Mouse (Mus musculus): ENCODE data around the gene Trim34a. TPM values are rescaled to one million over a fixed set of nuclear protein-coding genes. Genes with fewer than 3 reads are reported as not detected.
"Not testable (repeated sequence)": the region's sequence is repeated elsewhere in the genome, so short reads cannot be mapped to it uniquely, and the experiment has no call there.

Gene Trim34a
- 0.76 and 1.2 TPM in 2 replicates for polyA plus RNA-seq (2016; fragmentation: Nextera tagmentation; extraction: Ambion mirVana)

- ATAC-seq (ENCODE audit: low FRiP score, low read depth) = peak; percentile 50; the same call in 1 of the 2 replicates
- no peak within 1 kb of the TSS for H3K27ac ChIP-seq
- peak within 1 kb of the TSS; percentile 33 for H3K4me3 ChIP-seq
- H3K27me3 ChIP-seq (replicated peaks) = no peaks in the 10 kb centered on the region
- H3K4me1 ChIP-seq = no peaks in the 10 kb centered on the region
- H3K9ac ChIP-seq = peak within 1 kb of the TSS; percentile 26; the same call in 1 of the 2 replicates
- no peaks in the 10 kb centered on the region for H3K9me3 ChIP-seq
- peak within 1 kb of the TSS; percentile 48 for H3K4me2 ChIP-seq (replicated peaks)
- WGBS = 12% methylated on average over 13 of the region's 13 CpGs
- no peaks in the 10 kb centered on the region for H3K36me3 ChIP-seq
Measured at GRCm38 (mm10) chr7:104244287-104245181, at the start of gene Trim34a. Gene Trim34a, plus strand, starts transcription at chr7:104244457.

- Histone ChIP-seq H3K27me3 (replicated peaks) (no peaks in the 10 kb centered on the region), H3K36me3 (no peaks in the 10 kb centered on the region), H3K9me3 (no peaks in the 10 kb centered on the region), H3K27ac (no peak within 1 kb of the TSS), H3K4me2 (replicated peaks) (no peak within 1 kb of the TSS), H3K4me1 (no peaks in the 10 kb centered on the region), H3K9ac (no peak within 1 kb of the TSS), H3K4me3 (no peak within 1 kb of the TSS)
- no peak for ATAC-seq (ENCODE audit: low FRiP score, low read depth)
- 91% methylated on average over 6 of the region's 6 CpGs for WGBS
Measured at GRCm38 (mm10) chr7:104195885-104196284, 48.4 kb upstream of the Trim34a start, which contains the start of gene Olfr649. Gene Olfr649, minus strand, starts transcription at chr7:104195985.

- H3K4me2 ChIP-seq (replicated peaks) = no peak overlapping the region
- WGBS = 9% methylated on average over 5 of the region's 5 CpGs
- no peaks in the 10 kb centered on the region for H3K9me3 ChIP-seq
- ATAC-seq (ENCODE audit: low FRiP score, low read depth) = peak; percentile 68; the same call in 1 of the 2 replicates
- H3K36me3 ChIP-seq = no peaks in the 10 kb centered on the region
- H3K27me3 ChIP-seq (replicated peaks) = no peaks in the 10 kb centered on the region
- H3K4me3 ChIP-seq = no peak overlapping the region
- no peak overlapping the region for H3K27ac ChIP-seq
- no peaks in the 10 kb centered on the region for H3K4me1 ChIP-seq
- H3K9ac ChIP-seq = no peak overlapping the region
Measured at GRCm38 (mm10) chr7:104199822-104200221, 44.4 kb upstream of the Trim34a start.

- Histone ChIP-seq H3K27me3 (replicated peaks) (no peaks in the 10 kb centered on the region), H3K9ac (no peak overlapping the region), H3K4me3 (no peak overlapping the region), H3K9me3 (no peaks in the 10 kb centered on the region), H3K36me3 (no peaks in the 10 kb centered on the region), H3K4me1 (no peaks in the 10 kb centered on the region), H3K4me2 (replicated peaks) (no peak overlapping the region), H3K27ac (no peak overlapping the region)
- 93% methylated on average over 7 of the region's 7 CpGs for WGBS
- ATAC-seq (ENCODE audit: low FRiP score, low read depth) = no peak
Measured at GRCm38 (mm10) chr7:104206197-104206596, 38.1 kb upstream of the Trim34a start.

- Histone ChIP-seq H3K9ac (no peak overlapping the region), H3K4me2 (replicated peaks) (no peak overlapping the region), H3K4me3 (no peak overlapping the region), H3K27me3 (replicated peaks) (no peaks in the 10 kb centered on the region), H3K4me1 (0 out of 2 replicates have a peak, but pooled peaks cover 7% of the 10 kb centered on the region), H3K27ac (no peak overlapping the region), H3K9me3 (no peaks in the 10 kb centered on the region), H3K36me3 (no peaks in the 10 kb centered on the region)
- ATAC-seq (ENCODE audit: low FRiP score, low read depth) = no peak
- 71% methylated on average over 1 of the region's 1 CpGs for WGBS
Measured at GRCm38 (mm10) chr7:104216011-104216535, 28.2 kb upstream of the Trim34a start.

- H3K27me3 ChIP-seq (replicated peaks) = no peaks in the 10 kb centered on the region
- WGBS = 81% methylated on average over 2 of the region's 2 CpGs
- no peaks in the 10 kb centered on the region for H3K36me3 ChIP-seq
- H3K9ac ChIP-seq = no peak overlapping the region
- 0 out of 2 replicates have a peak, but pooled peaks cover 7% of the 10 kb centered on the region for H3K4me1 ChIP-seq
- H3K4me3 ChIP-seq = no peak overlapping the region
- no peaks in the 10 kb centered on the region for H3K9me3 ChIP-seq
- no peak for ATAC-seq (ENCODE audit: low FRiP score, low read depth)
- no peak overlapping the region for H3K4me2 ChIP-seq (replicated peaks)
- H3K27ac ChIP-seq = no peak overlapping the region
Measured at GRCm38 (mm10) chr7:104217881-104218280, 26.4 kb upstream of the Trim34a start.

GRCm38 (mm10) chr7:104218701-104219569 lies 25.3 kb upstream of the Trim34a start, which contains the start of gene Trim6:
Gene Trim6, plus strand, starts transcription at chr7:104218793.
- WGBS = 1% methylated on average over 37 of the region's 37 CpGs
- H3K36me3 ChIP-seq = no peaks in the 10 kb centered on the region
- H3K4me1 ChIP-seq = 0 out of 2 replicates have a peak, but pooled peaks cover 7% of the 10 kb centered on the region
- peak within 1 kb of the TSS; percentile 24 for H3K4me3 ChIP-seq
- peak; percentile 77 for ATAC-seq (ENCODE audit: low FRiP score, low read depth)
- H3K27ac ChIP-seq = no peak within 1 kb of the TSS
- no peaks in the 10 kb centered on the region for H3K9me3 ChIP-seq
- H3K9ac ChIP-seq = 0 out of 2 replicates have a peak within 1 kb of the TSS, but pooled peaks have one; percentile 35
- peak within 1 kb of the TSS; percentile 62 for H3K4me2 ChIP-seq (replicated peaks)
- H3K27me3 ChIP-seq (replicated peaks) = no peaks in the 10 kb centered on the region

- Histone ChIP-seq H3K9me3 (no peaks in the 10 kb centered on the region), H3K4me2 (replicated peaks) (no peak overlapping the region), H3K4me3 (no peak overlapping the region), H3K4me1 (no peaks in the 10 kb centered on the region), H3K36me3 (no peaks in the 10 kb centered on the region), H3K9ac (no peak overlapping the region), H3K27ac (no peak overlapping the region), H3K27me3 (replicated peaks) (no peaks in the 10 kb centered on the region)
- no peak for ATAC-seq (ENCODE audit: low FRiP score, low read depth)
- 40% methylated on average over 2 of the region's 2 CpGs for WGBS
Measured at GRCm38 (mm10) chr7:104231203-104231602, 13.1 kb upstream of the Trim34a start.

- Histone ChIP-seq H3K4me1 (no peaks in the 10 kb centered on the region), H3K27me3 (replicated peaks) (no peaks in the 10 kb centered on the region), H3K27ac (no peak overlapping the region), H3K9ac (no peak overlapping the region), H3K4me2 (replicated peaks) (no peak overlapping the region), H3K9me3 (no peaks in the 10 kb centered on the region), H3K36me3 (no peaks in the 10 kb centered on the region), H3K4me3 (no peak overlapping the region)
- no peak for ATAC-seq (ENCODE audit: low FRiP score, low read depth)
Measured at GRCm38 (mm10) chr7:104240857-104241256, 3.4 kb upstream of the Trim34a start.

- WGBS = 68% methylated on average over 1 of the region's 1 CpGs
- no peaks in the 10 kb centered on the region for H3K36me3 ChIP-seq
- no peak overlapping the region for H3K9ac ChIP-seq
- no peak overlapping the region for H3K27ac ChIP-seq
- ATAC-seq (ENCODE audit: low FRiP score, low read depth) = no peak
- H3K4me1 ChIP-seq = no peaks in the 10 kb centered on the region
- H3K4me2 ChIP-seq (replicated peaks) = no peak overlapping the region
- no peaks in the 10 kb centered on the region for H3K9me3 ChIP-seq
- no peaks in the 10 kb centered on the region for H3K27me3 ChIP-seq (replicated peaks)
- H3K4me3 ChIP-seq = no peak overlapping the region
Measured at GRCm38 (mm10) chr7:104243616-104244015, 641 bp upstream of the Trim34a start.

- H3K36me3 ChIP-seq; H3K27ac ChIP-seq; H3K4me3 ChIP-seq; H3K9me3 ChIP-seq; ATAC-seq (ENCODE audit: low FRiP score, low read depth); H3K9ac ChIP-seq; H3K4me2 ChIP-seq (replicated peaks); H3K4me1 ChIP-seq; H3K27me3 ChIP-seq (replicated peaks): not testable (repeated sequence)
- 90% methylated on average over 4 of the region's 4 CpGs for WGBS
Measured at GRCm38 (mm10) chr7:104260380-104260779, 16.1 kb downstream of the Trim34a start.

GRCm38 (mm10) chr7:104265335-104265734 lies 21.1 kb downstream of the Trim34a start:
- not testable (repeated sequence) for H3K36me3 ChIP-seq; H3K4me2 ChIP-seq (replicated peaks); H3K4me1 ChIP-seq; H3K27ac ChIP-seq; ATAC-seq (ENCODE audit: low FRiP score, low read depth); H3K4me3 ChIP-seq; H3K9me3 ChIP-seq; H3K9ac ChIP-seq; H3K27me3 ChIP-seq (replicated peaks)
- WGBS = 79% methylated on average over 5 of the region's 5 CpGs

Measured in neural tube, embryonic 12.5 days (tissue).